Mouse (Mus musculus) cerebellum, adult 2 months (tissue): ENCODE data around the gene Gng2. TPM values are rescaled to one million over a fixed set of nuclear protein-coding genes. Genes with fewer than 3 reads are reported as not detected.

Experiments used
- DNase-seq, 2 experiments: peaks; one replicate each; pipeline ENCODE4 v3.0.0; 2021
- H3K27ac ChIP-seq: fragments of 200-500 bp; 2 replicates; pipeline ENCODE4 v1.5.1; 2012; ENCODE audit warnings: low read length, control low read depth, inconsistent platforms; ENCODE audit not compliant: insufficient read depth
- H3K27me3 ChIP-seq: fragments of 200-500 bp; 2 replicates; pipeline ENCODE4 v1.6.1; 2012; ENCODE audit warnings: inconsistent platforms, mild to moderate bottlenecking, low read length, moderate library complexity; ENCODE audit not compliant: control insufficient read depth, insufficient read depth
- H3K4me1 ChIP-seq: fragments of 200-500 bp; 2 replicates; pipeline ENCODE4 v1.6.1; 2011; ENCODE audit warnings: low read length; ENCODE audit not compliant: control insufficient read depth, insufficient read depth
- H3K4me3 ChIP-seq: fragments of 200-500 bp; replicated peaks from 2 replicates; pipeline ENCODE3; 2011; ENCODE audit warnings: mild to moderate bottlenecking, low read depth, low read length, control low read depth; ENCODE audit not compliant: insufficient read depth
- CTCF ChIP-seq: fragments of 200-500 bp; IDR thresholded peaks from 2 replicates; pipeline ENCODE4 v1.5.1; 2011; ENCODE audit warnings: low read depth, mild to moderate bottlenecking, control low read depth, low read length, moderate library complexity, borderline replicate concordance; ENCODE audit not compliant: insufficient read depth
- POLR2A ChIP-seq: fragments of 200-500 bp; IDR thresholded peaks from 2 replicates; pipeline ENCODE4 v1.6.1; 2011; ENCODE audit warnings: low read length, control low read depth, borderline replicate concordance; ENCODE audit not compliant: insufficient read depth
- WGBS: fragments of 180-500 bp; shearing (Covaris S2); methylation state at CpG from one replicate; pipeline ENCODE4 v1.1.7; 2018; 5-methylcytosine and 5-hydroxymethylcytosine counted together
- polyA plus RNA-seq: library from polyadenylated mRNA; depleted of rRNA; stranded (reverse); fragments of >200 nt; gene quantifications from 2 replicates; pipeline ENCODE4 v1.2.3, GENCODE M21; 2012

Gene Gng2
- polyA plus RNA-seq, 1 experiment, result 62.7 TPM

GRCm38 (mm10) chr14:19972316-19973029 is 5.0 kb downstream of the Gng2 start:
- TF ChIP-seq POLR2A (no peak), CTCF (no peak)
- Histone ChIP-seq H3K4me3 (no peak overlapping the region), H3K27ac (no peak overlapping the region), H3K27me3 (no peaks in the 10 kb centered on the region), H3K4me1 (peaks cover 8% of the 10 kb centered on the region)
- WGBS, result 76% methylated on average over 13 of the region's 13 CpGs
- DNase-seq, result no peak

- no peak for DNase-seq
- no peak overlapping the region for H3K27ac ChIP-seq
- no peak for TF ChIP-seq CTCF
- no peak for TF ChIP-seq POLR2A
- H3K4me3 ChIP-seq, result no peak overlapping the region
- H3K4me1 ChIP-seq, result peaks cover 10% of the 10 kb centered on the region
- no peaks in the 10 kb centered on the region for H3K27me3 ChIP-seq
- 72% methylated on average over 3 of the region's 3 CpGs for WGBS
Observed at GRCm38 (mm10) chr14:19970845-19971244, 6.6 kb downstream of the Gng2 start.

DNA sequence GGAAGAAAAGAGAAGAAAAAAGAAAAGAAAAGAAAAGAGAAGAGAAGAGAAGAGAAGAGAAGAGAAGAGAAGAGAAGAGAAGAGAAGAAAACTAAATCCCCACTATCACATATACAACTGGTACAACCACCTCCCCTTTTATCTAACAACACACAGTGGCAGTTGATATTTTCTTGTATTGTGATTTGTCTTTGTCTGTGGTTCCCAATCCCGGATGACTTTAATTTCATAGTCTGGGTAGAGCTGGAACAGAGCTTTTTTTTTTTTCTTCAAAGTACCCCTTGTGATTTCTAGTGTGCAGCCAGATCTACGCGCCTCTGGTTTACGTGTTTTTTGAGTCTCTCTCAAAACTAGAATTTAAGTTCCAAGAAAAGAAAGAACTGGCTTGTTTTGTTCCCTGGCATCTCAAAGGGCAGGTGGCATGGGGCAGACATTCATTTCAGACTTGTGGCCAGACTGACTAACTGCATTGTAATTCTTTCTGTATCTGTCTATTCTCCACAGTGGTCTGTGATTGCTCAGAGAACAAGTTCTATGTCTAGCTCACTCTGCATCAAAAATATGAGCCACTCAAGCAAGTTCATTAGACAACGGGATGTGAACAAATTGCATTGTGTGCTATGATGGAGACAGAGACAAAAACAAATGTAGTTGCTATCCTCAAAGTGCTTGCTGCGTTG is 7.2 kb downstream of the Gng2 start:
- peaks cover 10% of the 10 kb centered on the region for H3K4me1 ChIP-seq
- 83% methylated on average over 6 of the region's 6 CpGs for WGBS
- H3K27me3 ChIP-seq, result no peaks in the 10 kb centered on the region
- H3K4me3 ChIP-seq, result no peak overlapping the region
- no peak for DNase-seq
- TF ChIP-seq CTCF, result no peak
- no peak for TF ChIP-seq POLR2A
- no peak overlapping the region for H3K27ac ChIP-seq

- H3K27ac ChIP-seq, result no peak overlapping the region
- H3K4me3 ChIP-seq, result no peak overlapping the region
- TF ChIP-seq CTCF (no peak), POLR2A (no peak)
- H3K4me1 ChIP-seq, result peaks cover 10% of the 10 kb centered on the region
- DNase-seq, result no peak
- H3K27me3 ChIP-seq, result no peaks in the 10 kb centered on the region
- WGBS, result 95% methylated on average over 1 of the region's 1 CpGs
Observed at GRCm38 (mm10) chr14:19969566-19969965, 7.9 kb downstream of the Gng2 start.

GRCm38 (mm10) chr14:19969011-19969521 is 8.4 kb downstream of the Gng2 start:
- Histone ChIP-seq H3K27me3 (no peaks in the 10 kb centered on the region), H3K4me1 (peaks cover 6% of the 10 kb centered on the region), H3K4me3 (no peak overlapping the region), H3K27ac (no peak overlapping the region)
- TF ChIP-seq CTCF (no peak), POLR2A (no peak)
- 59% methylated on average over 5 of the region's 5 CpGs for WGBS
- DNase-seq, result no peak

DNA sequence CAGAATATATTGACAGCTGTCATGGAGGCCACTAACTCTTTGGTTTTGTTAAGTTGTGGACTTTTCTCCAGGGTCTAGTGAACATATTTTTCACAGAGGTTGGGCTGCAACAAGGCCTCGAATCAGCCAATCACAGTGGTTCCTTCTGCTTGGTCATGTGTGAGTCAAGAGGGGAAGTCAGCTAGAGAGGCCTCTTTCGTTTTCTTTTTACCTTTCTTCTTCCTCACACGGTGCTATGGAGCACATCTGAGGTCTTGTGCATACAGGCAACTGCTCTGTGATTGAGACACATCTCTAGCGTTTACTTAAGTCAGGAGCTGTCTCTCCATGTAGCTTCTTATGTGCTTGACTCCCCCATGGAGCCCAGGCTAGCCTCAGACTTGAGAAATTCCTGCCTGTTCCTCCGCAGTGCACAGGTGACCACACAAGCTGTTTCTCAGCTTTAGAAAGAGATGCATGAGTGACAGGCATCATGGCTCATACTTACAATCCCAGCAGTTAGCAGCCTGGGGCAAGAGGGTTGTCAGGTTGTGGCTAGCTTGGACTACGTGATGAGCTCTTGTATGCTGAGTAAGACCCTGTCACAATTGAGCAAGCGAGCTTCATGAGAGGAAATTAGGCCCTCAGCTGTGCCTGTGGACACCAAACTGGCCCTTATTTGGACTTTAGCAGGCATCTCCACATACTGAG is 9.0 kb downstream of the Gng2 start:
- no peaks in the 10 kb centered on the region for H3K27me3 ChIP-seq
- WGBS, result 79% methylated on average over 7 of the region's 7 CpGs
- DNase-seq, result no peak
- peaks cover 6% of the 10 kb centered on the region for H3K4me1 ChIP-seq
- H3K27ac ChIP-seq, result no peak overlapping the region
- no peak overlapping the region for H3K4me3 ChIP-seq
- TF ChIP-seq CTCF, result no peak
- no peak for TF ChIP-seq POLR2A

- no peak overlapping the region for H3K4me3 ChIP-seq
- TF ChIP-seq POLR2A (no peak), CTCF (no peak)
- H3K4me1 ChIP-seq, result peaks cover 6% of the 10 kb centered on the region
- H3K27me3 ChIP-seq, result no peaks in the 10 kb centered on the region
- DNase-seq, result no peak
- whole genome bisulfite sequencing, result 52% methylated on average over 8 of the region's 8 CpGs
- no peak overlapping the region for H3K27ac ChIP-seq
Observed at GRCm38 (mm10) chr14:19967482-19967881, 9.9 kb downstream of the Gng2 start.
